In the genomic region with DNA sequence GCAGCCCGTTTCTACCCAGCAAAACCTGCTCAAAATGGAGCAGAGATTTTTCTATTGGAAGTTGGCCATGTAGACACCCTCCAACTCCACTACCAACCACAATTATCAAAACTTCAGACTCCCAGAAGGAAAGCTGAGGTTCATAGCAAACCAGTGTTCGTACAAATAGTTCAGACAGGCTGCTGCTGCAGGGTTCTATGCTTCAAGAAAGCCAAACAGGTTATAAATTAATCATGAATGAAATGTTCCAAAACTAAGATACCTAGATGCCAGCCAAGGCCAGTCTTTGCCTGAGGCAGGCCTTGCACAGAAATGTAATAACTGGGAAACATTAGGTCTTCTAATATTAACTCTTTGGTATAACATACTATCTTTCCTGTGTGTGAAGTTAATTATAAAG, we compare ENCODE assay signal across 19 mouse cellular contexts.
DNase-seq lines count a peak whose midpoint lies in the region; ATAC-seq lines count a peak whose summit lies in the region.
"Had no signal": no experiment of that assay in that cellular context is flagged by ENCODE, and none has a peak within 500 bp of the region (broad histone marks: within the 10 kb centered on the region; RNA-seq: fewer than 3 reads in every experiment).

No protein-coding gene starts in this region.

- no peaks in the 10 kb centered on the region for H3K36me3 ChIP-seq in kidney, embryonic 14.5 days (ENCODE audit: control insufficient read depth, insufficient read depth, low read length)
- H3K36me3 ChIP-seq: embryonic facial prominence, embryonic 10.5 days; forebrain, embryonic 10.5 days; heart, embryonic 10.5 days; heart, embryonic 15.5 days; hindbrain, embryonic 13.5 days had no signal

- no peak overlapping the region for H3K9ac ChIP-seq in kidney, embryonic 14.5 days (ENCODE audit: low read depth, low read length)
- H3K9ac ChIP-seq: heart, embryonic 15.5 days; hindbrain, embryonic 13.5 days had no signal

- H3K9me3 ChIP-seq in kidney, embryonic 14.5 days (ENCODE audit: control insufficient read depth, low read length): no peaks in the 10 kb centered on the region
- H3K9me3 ChIP-seq: embryonic facial prominence, embryonic 10.5 days; forebrain, embryonic 10.5 days; heart, embryonic 10.5 days; heart, embryonic 15.5 days; hindbrain, embryonic 13.5 days had no signal

- H3K4me2 ChIP-seq in kidney, embryonic 14.5 days (replicated peaks; ENCODE audit: low read depth, low read length): no peak overlapping the region
- H3K4me2 ChIP-seq: heart, embryonic 15.5 days; hindbrain, embryonic 13.5 days had no signal

- no peak overlapping the region for H3K4me3 ChIP-seq in kidney, embryonic 14.5 days (ENCODE audit: low read length)
- H3K4me3 ChIP-seq: embryonic facial prominence, embryonic 10.5 days; forebrain, embryonic 10.5 days; heart, embryonic 10.5 days; heart, embryonic 15.5 days; hindbrain, embryonic 13.5 days had no signal

- no peak for ATAC-seq in kidney, embryonic 14.5 days (ENCODE audit: low FRiP score, low TSS enrichment)
- ATAC-seq: forebrain, embryonic 14.5 days had no signal

- H3K27me3 ChIP-seq in kidney, embryonic 14.5 days (ENCODE audit: control insufficient read depth, insufficient read depth, low read length): no peaks in the 10 kb centered on the region
- H3K27me3 ChIP-seq: heart, embryonic 15.5 days; hindbrain, embryonic 13.5 days had no signal

- DNase-seq in kidney, adult 18-20 months: peak; percentile 31
- DNase-seq in gonadal fat pad, adult 2 months (ENCODE audit: low read depth): peak; percentile 58
- peak; percentile 9 for DNase-seq in kidney, postnatal 10 days
- no peak for DNase-seq in left cerebral cortex, adult 18-20 months (ENCODE audit: low spot score in 2 of 2)
- DNase-seq in adrenal gland, postnatal 14 days: no peak
- no peak for DNase-seq in c-Kit-positive CD71-positive TER-119-positive erythroid progenitor cells, embryonic 14.5 days (ENCODE audit: low spot score)
- DNase-seq: adrenal gland, postnatal 10 days; cerebellum, adult 18-20 months; cerebellum, adult 9-11 months; gastrocnemius, postnatal 36 days; heart, adult 18-20 months; heart, postnatal 14 days had no signal

- WGBS in kidney, embryonic 14.5 days: 75% methylated on average over 2 of the region's 2 CpGs

- no peak overlapping the region for H3K27ac ChIP-seq in kidney, embryonic 14.5 days (ENCODE audit: low read depth, low read length)
- H3K27ac ChIP-seq: embryonic facial prominence, embryonic 10.5 days; forebrain, embryonic 10.5 days; heart, embryonic 10.5 days; heart, embryonic 15.5 days; hindbrain, embryonic 13.5 days had no signal

- no peaks in the 10 kb centered on the region for H3K4me1 ChIP-seq in kidney, embryonic 14.5 days (ENCODE audit: control insufficient read depth, insufficient read depth, low read length)
- H3K4me1 ChIP-seq: embryonic facial prominence, embryonic 10.5 days; forebrain, embryonic 10.5 days; heart, embryonic 10.5 days; heart, embryonic 15.5 days; hindbrain, embryonic 13.5 days had no signal

Comparison
In these comparisons a context has a peak if more than half of its experiments do, and no peak if none do; other contexts are left out.
1. DNase-seq: peak in kidney, adult 18-20 months (single experiment), gonadal fat pad, adult 2 months (single experiment) and kidney, postnatal 10 days (single experiment); none in left cerebral cortex, adult 18-20 months (0 of 2), adrenal gland, postnatal 14 days (single experiment) and c-Kit-positive CD71-positive TER-119-positive erythroid progenitor cells, embryonic 14.5 days (single experiment).